Mouse (Mus musculus) hindlimb bud, embryonic 11.5 days (tissue): Measurements from ENCODE around the gene Fkbp11.

Experiments
- DNase-seq: peaks from one replicate; pipeline ENCODE4 v3.0.0-alpha.2; 2012; ENCODE audit warnings: low read depth, low spot score; ENCODE audit errors: extremely low spot score

Gene Fkbp11

DNA sequence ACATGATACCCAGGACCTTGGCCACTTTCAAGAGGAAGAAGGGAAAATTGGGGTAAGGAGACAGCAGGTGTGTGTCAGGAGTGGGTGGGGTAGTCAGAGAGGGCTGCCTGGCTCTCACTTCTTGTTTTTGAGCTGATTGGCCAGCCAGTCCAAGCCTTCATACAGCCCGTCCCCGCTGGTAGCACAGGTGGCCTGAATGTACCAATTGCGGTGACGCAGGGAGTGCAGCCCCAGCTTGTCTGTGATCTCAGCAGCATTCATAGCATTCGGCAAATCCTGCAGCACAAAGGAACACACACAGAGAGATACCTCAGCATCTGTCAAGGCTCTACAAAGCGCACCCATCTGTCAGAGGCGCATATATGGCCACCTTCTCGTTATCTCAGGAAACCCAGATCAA lies 12.2 kb upstream of the Fkbp11 start:
- DNase-seq = no peak

- no peak for DNase-seq
Observed at GRCm38 (mm10) chr15:98738796-98739195, 10.8 kb upstream of the Fkbp11 start.

DNA sequence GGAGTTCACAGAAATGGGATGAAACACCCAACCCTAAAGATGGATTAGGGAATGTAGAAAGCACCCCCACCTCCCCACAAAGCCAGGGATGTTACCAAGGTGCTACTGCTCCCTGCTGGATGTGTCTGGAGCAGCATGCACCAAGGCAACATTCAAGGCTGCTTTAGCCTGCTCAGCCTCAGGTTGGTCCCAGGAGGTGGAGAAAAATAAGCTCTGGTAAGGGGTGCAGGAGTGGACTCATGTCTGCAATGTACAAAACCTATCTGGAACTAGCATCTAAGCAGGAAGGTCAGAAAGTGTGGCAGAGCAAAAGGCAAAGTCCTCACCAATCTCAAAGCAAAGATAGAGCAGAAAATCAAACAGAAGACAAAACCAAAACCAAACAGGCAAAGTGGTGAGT lies 9.9 kb upstream of the Fkbp11 start:
- DNase-seq = no peak

DNA sequence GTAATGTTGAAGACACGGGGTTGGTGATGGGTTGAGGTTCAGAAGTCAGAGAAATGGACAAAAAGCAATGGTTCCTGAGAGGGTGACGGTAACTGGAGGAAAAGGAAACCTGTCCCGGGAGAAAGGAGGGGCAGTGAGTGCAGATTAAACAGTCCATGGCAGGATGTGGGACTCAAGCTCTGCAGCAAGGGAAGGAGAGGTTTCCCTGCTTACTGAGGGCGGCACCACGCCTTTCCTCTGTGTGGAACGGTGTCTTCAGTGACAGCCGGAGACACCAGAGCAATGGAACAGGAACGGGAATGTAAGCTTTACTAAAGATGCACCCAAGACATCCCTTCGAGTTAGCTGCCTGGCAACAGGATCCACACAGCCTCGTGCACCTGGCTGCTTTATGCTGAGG lies 8.5 kb upstream of the Fkbp11 start:
- no peak for DNase-seq

DNA sequence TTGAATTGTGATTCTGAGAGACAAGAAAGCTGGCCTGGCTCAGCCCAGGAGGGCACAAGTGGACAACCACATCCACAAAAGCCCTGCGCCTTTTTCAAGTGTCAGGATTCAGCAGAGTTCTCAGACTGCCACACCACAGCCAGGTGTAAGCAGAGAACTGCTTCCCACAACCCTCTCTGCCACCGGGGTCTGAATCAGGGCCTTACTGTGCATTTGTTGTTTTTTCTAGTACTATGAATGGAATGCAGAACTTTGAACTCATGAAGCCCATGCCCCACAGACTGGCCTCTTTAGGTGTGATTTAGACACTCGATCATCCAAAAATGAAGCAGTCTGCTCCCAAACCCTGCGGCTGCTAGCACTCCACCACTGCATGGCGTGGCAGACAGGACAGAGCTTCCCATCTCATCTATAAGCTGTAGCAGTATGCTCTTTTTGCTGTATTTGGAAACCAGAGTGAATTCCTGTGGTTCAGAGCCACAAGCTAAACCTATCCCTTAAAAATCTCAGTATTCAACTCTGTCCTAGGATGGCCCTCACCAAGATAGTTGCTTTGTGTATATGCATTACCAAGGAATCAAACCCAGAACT lies 6.1 kb upstream of the Fkbp11 start:
- no peak for DNase-seq

GRCm38 (mm10) chr15:98733370-98733769 lies 5.4 kb upstream of the Fkbp11 start:
- no peak for DNase-seq

- no peak for DNase-seq
Observed at GRCm38 (mm10) chr15:98732006-98732531, 4.1 kb upstream of the Fkbp11 start.

DNA sequence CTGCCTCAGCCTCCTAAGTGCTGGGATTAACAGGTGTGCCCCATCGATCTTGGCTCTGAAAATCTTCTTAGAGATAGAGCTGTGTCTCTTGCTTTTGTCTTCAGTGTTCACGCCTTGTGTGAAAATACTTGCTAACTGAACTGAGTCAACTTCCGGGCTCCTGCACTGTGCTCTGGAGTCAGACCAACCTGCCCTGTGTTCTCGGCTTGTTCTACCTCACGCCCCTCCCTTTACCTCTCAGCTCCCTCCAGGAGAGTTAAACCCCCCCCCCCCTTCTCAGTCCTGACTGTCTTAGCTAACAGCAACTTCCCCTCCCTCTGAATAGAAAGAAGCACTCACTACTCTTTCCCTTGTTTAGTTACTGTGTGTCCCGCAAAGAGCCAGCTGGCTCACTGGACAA lies 2.8 kb upstream of the Fkbp11 start:
- no peak for DNase-seq

- no peak for DNase-seq
Observed at GRCm38 (mm10) chr15:98729791-98730545, 2.0 kb upstream of the Fkbp11 start.

DNA sequence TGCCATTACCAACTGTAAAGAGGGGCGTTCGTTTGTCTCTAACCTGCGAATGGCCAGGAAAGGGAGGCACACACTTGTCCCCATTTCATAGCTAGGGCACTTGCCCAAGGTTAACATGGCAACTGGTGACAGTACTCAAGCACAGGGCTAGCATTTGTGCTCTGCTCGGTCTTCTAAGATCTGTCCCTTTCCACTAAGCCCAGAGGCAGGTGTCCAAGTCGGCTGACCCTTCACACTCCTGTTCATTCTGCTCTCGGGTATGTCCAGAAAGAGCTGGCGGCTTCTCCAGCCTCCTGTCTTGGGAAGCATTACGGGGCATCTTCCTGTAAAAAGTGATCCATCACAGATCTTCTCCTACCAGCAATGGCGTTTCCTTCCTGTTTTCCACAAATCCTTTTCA lies 368 bp upstream of the Fkbp11 start:
- DNase-seq = no peak

DNA sequence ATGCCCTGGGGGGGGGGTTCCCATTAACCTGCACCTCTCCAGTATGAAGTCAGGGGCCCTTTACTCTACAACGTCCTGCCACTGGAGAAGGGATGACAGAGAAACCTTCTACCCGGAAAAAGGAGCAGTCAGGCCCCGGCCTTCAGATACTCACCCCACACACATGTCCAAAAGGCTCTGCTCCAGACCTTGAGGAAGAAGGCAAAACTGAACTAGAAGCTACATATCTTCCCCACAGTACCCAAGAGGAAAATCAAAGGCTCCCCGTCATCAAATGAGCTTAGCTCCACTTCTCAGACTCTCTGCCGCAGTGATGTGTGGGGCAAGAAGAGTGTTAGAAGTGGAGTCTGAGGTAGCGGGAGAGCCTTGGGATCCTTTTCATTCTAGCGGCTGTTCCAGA lies 1.3 kb downstream of the Fkbp11 start:
- no peak for DNase-seq

GRCm38 (mm10) chr15:98726079-98726478 lies 1.9 kb downstream of the Fkbp11 start:
- DNase-seq = no peak

GRCm38 (mm10) chr15:98724441-98724840 lies 3.6 kb downstream of the Fkbp11 start:
- DNase-seq = no peak

- DNase-seq = no peak
Observed at GRCm38 (mm10) chr15:98722854-98723253, 5.1 kb downstream of the Fkbp11 start.

- no peak for DNase-seq
Observed at GRCm38 (mm10) chr15:98722191-98722590, 5.8 kb downstream of the Fkbp11 start.

DNA sequence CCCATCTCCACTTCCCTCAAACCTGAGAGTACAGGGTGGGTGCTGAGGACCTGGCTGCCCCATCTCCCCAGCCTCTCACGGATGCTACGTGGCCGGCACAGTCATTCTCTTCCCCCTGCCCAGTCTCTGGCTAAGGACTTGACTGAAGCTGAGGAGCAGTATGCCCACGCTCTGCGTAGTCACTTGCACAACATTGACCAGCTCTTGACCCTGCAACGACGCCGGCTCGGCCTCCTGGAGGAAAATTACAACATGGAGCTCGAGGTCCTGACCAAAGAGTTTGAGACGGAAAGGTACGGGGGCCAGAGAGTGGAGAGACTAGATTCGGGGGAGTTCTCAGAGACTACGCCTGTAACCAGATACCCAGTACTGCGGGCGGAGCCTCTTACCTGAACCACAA lies 10.7 kb downstream of the Fkbp11 start:
- DNase-seq = no peak

DNA sequence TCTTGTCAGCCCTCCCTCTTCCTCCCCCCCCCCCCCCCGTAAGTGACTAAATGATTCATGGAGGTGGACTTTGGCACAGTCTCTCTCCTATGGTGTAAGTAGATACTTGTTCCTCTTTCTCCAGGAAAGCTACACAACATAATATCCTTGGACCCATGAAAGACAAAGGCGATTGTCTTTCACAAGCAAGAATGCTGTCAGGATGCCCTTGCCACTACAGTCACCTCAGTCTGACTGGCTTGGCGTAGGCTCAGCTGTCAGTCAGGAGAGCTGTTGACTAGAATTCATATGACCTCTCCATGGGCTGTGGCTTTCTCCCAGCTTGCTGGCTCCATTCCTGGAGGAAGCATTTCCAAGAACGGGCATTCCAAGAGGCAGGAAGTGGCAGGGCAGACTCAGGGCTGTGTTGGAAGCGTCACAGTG lies 13.8 kb downstream of the Fkbp11 start:
- no peak for DNase-seq

- DNase-seq = no peak
Observed at GRCm38 (mm10) chr15:98710442-98710841, 17.6 kb downstream of the Fkbp11 start.

DNA sequence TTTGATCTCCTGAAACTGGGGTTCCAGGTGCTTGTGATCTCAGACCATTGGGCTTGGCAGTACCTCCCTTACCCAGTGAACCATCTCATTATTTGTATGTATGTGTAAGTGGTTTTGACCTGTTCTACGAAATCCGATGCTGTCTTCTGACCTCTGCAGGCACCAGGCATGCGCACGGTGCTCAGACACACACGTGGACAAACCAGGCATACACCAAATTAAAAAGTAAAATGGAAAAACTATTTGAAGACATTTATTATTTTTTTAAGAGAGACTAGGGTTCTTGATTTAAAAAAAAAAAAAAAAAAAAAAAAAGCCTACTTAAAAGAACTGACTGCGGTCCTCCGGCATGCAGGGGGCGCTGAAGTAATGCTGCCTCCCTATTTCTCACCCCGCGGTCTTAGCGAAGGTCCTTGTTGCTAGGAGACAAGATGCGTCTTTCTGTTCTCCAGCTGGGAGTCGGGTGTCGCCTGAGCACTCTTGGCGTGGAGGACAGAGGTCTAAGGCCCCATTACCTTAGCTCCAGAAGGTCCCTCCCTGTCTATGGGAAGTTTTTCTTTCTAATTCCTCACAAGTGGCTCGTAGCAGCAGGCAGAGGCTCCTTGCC lies 20.1 kb downstream of the Fkbp11 start, which contains the start of gene Ccdc65:
TSS of gene Ccdc65 (plus strand) at position 442 of the 607 bp plus-strand sequence.
- DNase-seq = peak; percentile 63

DNA sequence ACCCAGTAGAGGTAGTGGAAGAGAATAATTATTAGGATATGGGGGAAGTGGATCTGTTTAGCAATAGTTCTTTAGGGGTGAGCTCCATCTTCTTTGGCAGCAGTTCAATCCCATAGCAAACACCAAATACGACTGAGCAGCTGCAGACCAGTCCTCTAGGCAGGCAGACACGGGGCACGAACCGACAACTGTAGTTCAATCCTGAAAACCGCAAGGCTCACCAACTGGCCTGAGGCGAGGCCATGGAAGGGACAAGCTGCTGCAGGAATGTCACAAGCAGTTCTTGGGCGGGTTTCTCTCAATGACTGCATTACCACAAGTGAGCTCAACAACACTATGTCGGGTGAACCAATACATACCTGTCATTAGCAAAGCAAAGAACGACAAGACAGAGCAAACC lies 23.7 kb downstream of the Fkbp11 start:
- DNase-seq = no peak

- no peak for DNase-seq
Observed at GRCm38 (mm10) chr15:98699190-98700105, 28.6 kb downstream of the Fkbp11 start.
